Mouse (Mus musculus) erythroblast, embryonic 14.5 days (primary cell): Measurements from ENCODE around the gene Trim63.

Experiments used
- GATA1 ChIP-seq: IDR thresholded peaks from 2 replicates; pipeline ENCODE4 v1.6.1; 2012; ENCODE audit warnings: low read length, inconsistent platforms, mixed read lengths
- TAL1 ChIP-seq: IDR thresholded peaks from 3 replicates; pipeline ENCODE4 v1.6.1; 2012; ENCODE audit warnings: low read length, inconsistent platforms, mixed read lengths

DNA sequence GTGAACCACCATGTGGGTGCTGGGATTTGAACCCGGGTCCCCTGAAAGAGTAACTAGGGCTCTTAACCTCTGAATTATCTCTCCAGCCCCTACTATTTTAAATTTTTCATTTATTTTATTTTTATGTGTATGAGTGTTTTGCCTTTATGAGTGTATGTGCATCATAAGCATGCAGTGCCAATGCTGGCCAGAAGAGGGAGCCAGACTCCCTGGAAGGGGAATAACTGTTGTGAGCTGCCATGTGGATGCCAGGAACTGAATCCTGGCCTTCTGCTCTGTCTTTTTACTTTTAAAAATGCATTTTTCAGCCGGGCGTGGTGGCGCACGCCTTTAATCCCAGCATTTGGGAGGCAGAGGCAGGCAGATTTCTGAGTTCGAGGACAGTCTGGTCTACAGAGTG, 2.0 kb upstream of the Trim63 start:
- TF ChIP-seq GATA1 (no peak), TAL1 (no peak)
